Mouse (Mus musculus): ENCODE measurements around the gene Banf1.

DNA sequence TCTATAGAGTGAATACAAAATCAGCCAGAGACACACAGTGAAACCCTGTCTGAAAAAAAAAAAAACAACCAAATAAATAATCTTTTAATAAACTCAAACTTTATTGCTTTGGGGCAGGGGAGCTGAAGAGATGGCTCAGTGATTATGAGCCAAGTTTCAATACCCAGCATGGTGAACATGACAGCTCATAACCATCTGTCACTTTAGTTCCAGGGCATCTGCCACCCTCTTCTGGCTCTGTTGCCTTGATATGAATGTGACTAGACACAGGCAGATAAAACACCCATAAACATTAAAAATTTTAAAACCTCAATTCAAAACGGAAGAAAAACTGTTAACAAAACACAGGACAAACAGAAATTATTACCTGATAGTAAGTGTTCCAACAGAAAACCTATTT is 10.5 kb upstream of the Banf1 start:
- TF ChIP-seq CTCF (IDR thresholded peaks at IDR 0.05; ENCODE audit: low read depth) (no peak), EP300 (IDR thresholded peaks at IDR 0.05; ENCODE audit: low read depth) (no peak)

Data from liver, postnatal 0 days (tissue).